Mouse (Mus musculus): ENCODE results near the gene Arhgef28. TPM values are rescaled to one million over a fixed set of nuclear protein-coding genes. Genes with fewer than 3 reads are reported as not detected.

Gene Arhgef28
- polyA plus RNA-seq, 1 experiment: 0.42 TPM

DNA sequence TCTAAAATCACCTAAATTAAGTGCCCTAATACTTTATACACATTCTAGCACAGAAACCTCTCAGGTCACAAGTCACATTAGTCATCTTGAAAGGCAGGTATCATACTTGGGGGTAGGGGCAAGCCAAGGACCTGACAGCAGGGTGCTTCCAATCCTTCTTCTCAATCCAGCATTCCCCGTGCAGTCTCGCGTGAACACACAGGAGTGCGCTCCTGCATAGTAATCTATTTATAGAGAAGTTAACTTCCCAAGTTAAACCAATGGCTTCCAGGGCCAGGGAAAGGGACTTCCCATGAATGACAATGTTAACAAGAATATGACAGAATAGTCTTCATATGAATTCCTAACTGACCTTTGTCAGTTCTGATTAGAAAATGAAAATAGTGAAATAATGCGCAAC is 58.7 kb downstream of the Arhgef28 start:
- no peak for DNase-seq (ENCODE audit: low read depth in 1 of 2, low spot score in 2 of 2)
- no peaks in the 10 kb centered on the region for H3K4me1 ChIP-seq (ENCODE audit: control insufficient read depth, insufficient read depth, insufficient read length)
- TF ChIP-seq CTCF (IDR thresholded peaks at IDR 0.05; ENCODE audit: extremely low read depth, insufficient read depth, insufficient read length, insufficient replicate concordance): no peak
- TF ChIP-seq POLR2A (IDR thresholded peaks at IDR 0.05; ENCODE audit: low read depth, low read length): no peak
- 91% methylated on average over 5 of the region's 5 CpGs for WGBS
- H3K27me3 ChIP-seq (ENCODE audit: control insufficient read depth, insufficient read depth, low read length): no peaks in the 10 kb centered on the region
- H3K36me3 ChIP-seq (ENCODE audit: control insufficient read depth, insufficient read depth, low read length): no peaks in the 10 kb centered on the region
- no peak overlapping the region for H3K27ac ChIP-seq (ENCODE audit: insufficient read depth, low read length)
- no peak overlapping the region for H3K4me3 ChIP-seq (ENCODE audit: extremely low read depth, insufficient read depth, insufficient read length)

DNA sequence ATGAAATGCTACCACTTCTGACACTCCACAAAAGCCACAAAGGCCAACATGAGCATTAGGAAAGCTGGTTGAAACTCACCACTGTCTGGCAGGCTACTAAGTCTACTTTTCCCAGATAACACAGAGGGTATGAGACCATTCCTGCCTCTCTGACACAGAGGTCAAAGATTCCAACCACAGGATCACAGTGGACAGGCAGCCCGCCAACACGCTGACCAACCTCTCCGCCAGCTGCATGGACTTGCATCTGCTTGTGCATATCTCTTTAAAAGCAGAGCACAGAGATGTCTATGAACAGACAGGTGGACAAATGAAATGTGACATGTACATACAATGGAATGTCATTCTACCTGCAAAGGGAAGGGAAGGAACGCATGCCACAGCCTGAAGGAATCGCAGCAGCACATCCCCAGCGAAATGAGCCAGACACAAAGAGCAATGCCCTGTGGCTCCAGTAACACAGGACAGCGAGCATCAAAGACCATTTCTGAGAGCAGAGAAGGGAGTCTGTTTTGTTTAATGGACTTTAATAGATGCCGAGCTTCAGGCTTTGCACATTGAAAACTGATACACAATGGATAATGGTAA is 59.6 kb downstream of the Arhgef28 start:
- Histone ChIP-seq H3K27me3 (ENCODE audit: control insufficient read depth, insufficient read depth, low read length) (no peaks in the 10 kb centered on the region), H3K27ac (ENCODE audit: insufficient read depth, low read length) (no peak overlapping the region), H3K4me1 (ENCODE audit: control insufficient read depth, insufficient read depth, insufficient read length) (no peaks in the 10 kb centered on the region), H3K4me3 (ENCODE audit: extremely low read depth, insufficient read depth, insufficient read length) (no peak overlapping the region), H3K36me3 (ENCODE audit: control insufficient read depth, insufficient read depth, low read length) (no peaks in the 10 kb centered on the region)
- TF ChIP-seq CTCF (IDR thresholded peaks at IDR 0.05; ENCODE audit: extremely low read depth, insufficient read depth, insufficient read length, insufficient replicate concordance): no peak
- TF ChIP-seq POLR2A (IDR thresholded peaks at IDR 0.05; ENCODE audit: low read depth, low read length): no peak
- no peak for DNase-seq (ENCODE audit: low read depth in 1 of 2, low spot score in 2 of 2)
- 90% methylated on average over 8 of the region's 8 CpGs for WGBS

DNA sequence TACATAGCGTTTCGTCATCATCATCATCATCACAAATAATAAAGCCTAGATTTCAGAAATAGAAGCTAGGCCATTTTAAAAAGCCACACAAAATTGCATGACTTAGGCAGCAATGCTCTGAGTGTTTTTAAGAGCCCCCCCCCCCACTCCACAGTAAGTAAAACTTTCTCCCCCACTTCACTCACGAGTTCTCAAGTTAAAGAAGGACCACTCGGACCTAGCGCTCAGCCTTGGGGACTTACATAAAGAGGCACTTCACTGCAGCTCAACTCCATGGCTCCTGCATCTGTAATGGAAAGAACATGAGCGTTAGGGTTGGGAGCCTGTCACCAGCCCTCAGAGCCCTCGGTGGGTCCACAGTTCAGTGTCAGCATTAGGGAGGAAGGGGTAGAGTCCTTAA is 60.9 kb downstream of the Arhgef28 start:
- 93% methylated on average over 7 of the region's 7 CpGs for WGBS
- DNase-seq (ENCODE audit: low read depth in 1 of 2, low spot score in 2 of 2): no peak

DNA sequence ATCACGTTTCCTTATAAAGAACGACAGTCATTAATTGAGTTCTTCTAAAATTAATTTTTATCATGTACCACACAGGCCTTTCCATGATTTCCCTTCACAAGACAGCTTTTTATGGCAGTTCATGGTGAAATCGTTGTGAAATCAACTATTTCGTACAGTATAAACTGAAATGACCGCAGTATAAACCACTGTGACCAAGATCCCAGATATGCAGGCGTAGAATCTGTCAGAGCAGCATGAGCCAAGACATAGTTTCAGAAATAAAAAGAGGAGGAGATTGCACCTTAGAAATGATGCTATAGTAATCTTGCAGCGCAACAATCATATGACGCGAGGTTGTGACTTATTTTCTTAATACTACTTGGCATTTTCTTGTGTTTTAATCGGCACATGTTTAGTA is 63.2 kb downstream of the Arhgef28 start:
- Histone ChIP-seq H3K36me3 (ENCODE audit: control insufficient read depth, insufficient read depth, low read length) (no peaks in the 10 kb centered on the region), H3K4me1 (ENCODE audit: control insufficient read depth, insufficient read depth, insufficient read length) (no peaks in the 10 kb centered on the region), H3K4me3 (ENCODE audit: extremely low read depth, insufficient read depth, insufficient read length) (no peak overlapping the region), H3K27me3 (ENCODE audit: control insufficient read depth, insufficient read depth, low read length) (no peaks in the 10 kb centered on the region), H3K27ac (ENCODE audit: insufficient read depth, low read length) (no peak overlapping the region)
- TF ChIP-seq POLR2A (IDR thresholded peaks at IDR 0.05; ENCODE audit: low read depth, low read length) (no peak), CTCF (IDR thresholded peaks at IDR 0.05; ENCODE audit: extremely low read depth, insufficient read depth, insufficient read length, insufficient replicate concordance) (no peak)
- DNase-seq (ENCODE audit: low read depth in 1 of 2, low spot score in 2 of 2): no peak
- 89% methylated on average over 10 of the region's 10 CpGs for WGBS

More for the DNA sequence above, 60.9 kb downstream of the Arhgef28 start:
- Histone ChIP-seq H3K4me3 (ENCODE audit: extremely low read depth, insufficient read depth, insufficient read length) (no peak overlapping the region), H3K27ac (ENCODE audit: insufficient read depth, low read length) (no peak overlapping the region), H3K27me3 (ENCODE audit: control insufficient read depth, insufficient read depth, low read length) (no peaks in the 10 kb centered on the region), H3K4me1 (ENCODE audit: control insufficient read depth, insufficient read depth, insufficient read length) (no peaks in the 10 kb centered on the region), H3K36me3 (ENCODE audit: control insufficient read depth, insufficient read depth, low read length) (no peaks in the 10 kb centered on the region)
- no peak for TF ChIP-seq CTCF (IDR thresholded peaks at IDR 0.05; ENCODE audit: extremely low read depth, insufficient read depth, insufficient read length, insufficient replicate concordance)
- TF ChIP-seq POLR2A (IDR thresholded peaks at IDR 0.05; ENCODE audit: low read depth, low read length): no peak

DNA sequence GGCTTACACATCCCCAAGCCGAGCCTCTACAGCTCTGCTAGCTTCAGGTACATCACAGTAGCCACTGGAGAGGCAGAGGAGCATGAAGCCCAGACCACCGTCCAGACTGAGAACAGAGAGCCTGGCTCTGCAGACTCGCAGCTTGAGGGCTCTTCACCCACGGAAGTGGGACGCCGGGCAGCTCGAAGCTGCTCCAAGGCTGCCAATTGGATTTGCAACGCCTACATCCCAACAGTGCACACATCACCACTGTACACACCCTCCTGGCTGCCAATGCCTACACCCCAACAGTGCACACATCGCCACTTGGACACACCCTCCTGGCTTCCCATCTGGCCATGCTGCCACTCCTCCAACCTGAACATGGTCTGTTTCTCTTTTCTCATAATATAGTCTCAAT is 65.6 kb downstream of the Arhgef28 start:
- H3K36me3 ChIP-seq (ENCODE audit: control insufficient read depth, insufficient read depth, low read length): no peaks in the 10 kb centered on the region
- H3K27me3 ChIP-seq (ENCODE audit: control insufficient read depth, insufficient read depth, low read length): no peaks in the 10 kb centered on the region
- DNase-seq (ENCODE audit: low read depth in 1 of 2, low spot score in 2 of 2): no peak
- no peak for TF ChIP-seq POLR2A (IDR thresholded peaks at IDR 0.05; ENCODE audit: low read depth, low read length)
- no peak for TF ChIP-seq CTCF (IDR thresholded peaks at IDR 0.05; ENCODE audit: extremely low read depth, insufficient read depth, insufficient read length, insufficient replicate concordance)
- WGBS: 88% methylated on average over 9 of the region's 9 CpGs
- no peak overlapping the region for H3K4me3 ChIP-seq (ENCODE audit: extremely low read depth, insufficient read depth, insufficient read length)
- H3K4me1 ChIP-seq (ENCODE audit: control insufficient read depth, insufficient read depth, insufficient read length): no peaks in the 10 kb centered on the region
- no peak overlapping the region for H3K27ac ChIP-seq (ENCODE audit: insufficient read depth, low read length)

DNA sequence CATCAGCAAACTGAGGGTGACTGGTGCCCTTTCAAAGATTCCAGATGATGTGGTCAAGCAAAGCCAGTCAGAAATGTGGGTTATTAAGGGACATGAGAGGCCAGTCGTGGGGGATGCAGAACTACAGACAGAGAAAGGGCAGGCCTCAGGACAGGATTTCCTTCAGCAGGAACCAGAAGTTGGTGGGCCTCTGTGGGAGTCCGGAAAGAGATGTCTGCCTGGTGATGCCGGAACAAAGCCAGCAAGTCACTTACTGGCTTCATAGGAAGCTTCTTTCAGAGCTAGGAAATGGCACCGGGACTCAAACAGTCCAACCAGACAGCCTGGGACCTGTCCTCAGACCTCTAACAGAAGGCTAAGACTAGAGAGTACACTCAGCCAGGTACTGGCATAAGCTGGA is 67.5 kb downstream of the Arhgef28 start:
- H3K27ac ChIP-seq (ENCODE audit: insufficient read depth, low read length): no peak overlapping the region
- no peak for TF ChIP-seq POLR2A (IDR thresholded peaks at IDR 0.05; ENCODE audit: low read depth, low read length)
- no peak for TF ChIP-seq CTCF (IDR thresholded peaks at IDR 0.05; ENCODE audit: extremely low read depth, insufficient read depth, insufficient read length, insufficient replicate concordance)
- no peaks in the 10 kb centered on the region for H3K4me1 ChIP-seq (ENCODE audit: control insufficient read depth, insufficient read depth, insufficient read length)
- no peak overlapping the region for H3K4me3 ChIP-seq (ENCODE audit: extremely low read depth, insufficient read depth, insufficient read length)
- no peaks in the 10 kb centered on the region for H3K36me3 ChIP-seq (ENCODE audit: control insufficient read depth, insufficient read depth, low read length)
- DNase-seq (ENCODE audit: low read depth in 1 of 2, low spot score in 2 of 2): no peak
- WGBS: 36% methylated on average over 4 of the region's 4 CpGs
- no peaks in the 10 kb centered on the region for H3K27me3 ChIP-seq (ENCODE audit: control insufficient read depth, insufficient read depth, low read length)

DNA sequence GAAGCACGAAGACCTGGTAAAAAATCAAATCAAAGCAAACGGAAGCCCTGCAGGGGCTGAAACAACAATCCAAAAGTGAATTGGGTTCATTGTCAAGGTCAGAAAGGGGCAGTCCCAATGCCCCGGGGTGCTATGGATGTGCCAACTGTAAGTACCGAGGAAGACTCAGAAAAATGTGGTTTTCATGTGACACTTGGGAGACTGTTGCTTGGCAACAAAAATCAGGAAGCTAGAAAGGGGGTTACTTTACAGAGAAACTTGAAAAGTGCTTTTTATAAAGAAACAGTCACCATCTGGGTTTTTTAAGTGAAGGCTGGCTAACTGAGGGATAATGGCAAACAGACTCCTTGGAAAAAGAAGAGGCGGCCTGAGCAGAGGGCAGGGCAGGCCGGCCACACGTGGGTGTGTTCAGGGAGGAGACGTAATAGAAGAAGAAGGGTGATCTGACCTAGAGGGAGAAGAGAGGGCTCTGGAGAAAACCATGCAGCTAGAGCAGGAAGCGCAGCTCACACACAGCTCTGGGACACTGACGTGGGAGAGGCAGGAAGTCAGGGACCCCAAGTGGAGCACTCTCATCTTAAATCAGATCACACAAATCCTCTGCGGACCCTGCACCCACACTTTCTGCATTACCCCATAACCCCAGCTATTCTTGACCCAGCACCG is 70.2 kb downstream of the Arhgef28 start:
- Histone ChIP-seq H3K27me3 (ENCODE audit: control insufficient read depth, insufficient read depth, low read length) (no peaks in the 10 kb centered on the region), H3K4me3 (ENCODE audit: extremely low read depth, insufficient read depth, insufficient read length) (no peak overlapping the region), H3K4me1 (ENCODE audit: control insufficient read depth, insufficient read depth, insufficient read length) (no peaks in the 10 kb centered on the region), H3K36me3 (ENCODE audit: control insufficient read depth, insufficient read depth, low read length) (no peaks in the 10 kb centered on the region), H3K27ac (ENCODE audit: insufficient read depth, low read length) (no peak overlapping the region)
- WGBS: 12% methylated on average over 12 of the region's 12 CpGs
- no peak for DNase-seq (ENCODE audit: low read depth in 1 of 2, low spot score in 2 of 2)
- TF ChIP-seq POLR2A (IDR thresholded peaks at IDR 0.05; ENCODE audit: low read depth, low read length) (no peak), CTCF (IDR thresholded peaks at IDR 0.05; ENCODE audit: extremely low read depth, insufficient read depth, insufficient read length, insufficient replicate concordance) (no peak)
